Mouse (Mus musculus) limb, embryonic 10.5 days (tissue): ENCODE data around the gene Map3k14. TPM values are rescaled to one million over a fixed set of nuclear protein-coding genes. Genes with fewer than 3 reads are reported as not detected.
"Not testable (repeated sequence)": the region's sequence is repeated elsewhere in the genome, so short reads cannot be mapped to it uniquely, and the experiment has no call there.

Experiments used
- DNase-seq: peaks from one replicate; pipeline ENCODE4 v3.0.0-alpha.2; 2017; ENCODE audit warnings: low spot score
- H3K27ac ChIP-seq: fragments of 300-500 bp; sonication (generic); 2 replicates; pipeline ENCODE4 v1.5.1; 2016; ENCODE audit warnings: mild to moderate bottlenecking
- H3K27me3 ChIP-seq: fragments of 300-500 bp; sonication (generic); 2 replicates; pipeline ENCODE4 v1.6.1; 2016; ENCODE audit warnings: low read depth, mild to moderate bottlenecking; ENCODE audit not compliant: poor library complexity, severe bottlenecking
- H3K36me3 ChIP-seq: fragments of 300-500 bp; sonication (generic); 2 replicates; pipeline ENCODE4 v1.6.1; 2016; ENCODE audit warnings: mild to moderate bottlenecking, moderate library complexity
- H3K4me1 ChIP-seq: fragments of 300-500 bp; sonication (generic); 2 replicates; pipeline ENCODE4 v1.6.1; 2016
- H3K4me3 ChIP-seq: fragments of 300-500 bp; sonication (generic); 2 replicates; pipeline ENCODE4 v1.5.1; 2016; ENCODE audit warnings: mild to moderate bottlenecking, moderate library complexity
- H3K9me3 ChIP-seq: fragments of 300-500 bp; sonication (generic); replicated peaks from 2 replicates; pipeline ENCODE4 v1.6.1; 2016; ENCODE audit warnings: mild to moderate bottlenecking
- WGBS: fragments of 180-500 bp; shearing (Covaris S2); methylation state at CpG from one replicate; pipeline ENCODE4 v1.1.7; 2016; 5-methylcytosine and 5-hydroxymethylcytosine counted together
- polyA plus RNA-seq: library from polyadenylated mRNA; unstranded; fragments of >200 nt; fragmentation: Nextera tagmentation; extraction: Ambion mirVana; gene quantifications from 2 replicates; pipeline ENCODE4 v1.2.1, GENCODE M21; 2016

The Map3k14 gene
- polyA plus RNA-seq, 1 experiment from 2014 or later: 2.8 TPM

GRCm38 (mm10) chr11:103292152-103292889, 25.0 kb upstream of the Map3k14 start:
- H3K27me3 ChIP-seq: 0 out of 2 replicates have a peak, but pooled peaks cover 4% of the 10 kb centered on the region
- DNase-seq: peak; percentile 55
- no peaks in the 10 kb centered on the region for H3K36me3 ChIP-seq
- no peak overlapping the region for H3K4me3 ChIP-seq
- WGBS: 17% methylated on average over 14 of the region's 14 CpGs
- H3K27ac ChIP-seq: peak overlapping the region; percentile 51; the same call in 1 of the 2 replicates
- H3K9me3 ChIP-seq: no peaks in the 10 kb centered on the region
- peaks cover 37% of the 10 kb centered on the region for H3K4me1 ChIP-seq

- H3K9me3 ChIP-seq, H3K27ac ChIP-seq, H3K27me3 ChIP-seq, H3K4me3 ChIP-seq, H3K36me3 ChIP-seq, DNase-seq: not testable (repeated sequence)
- 92% methylated on average over 7 of the region's 7 CpGs for WGBS
- peaks cover 44% of the 10 kb centered on the region for H3K4me1 ChIP-seq
These were observed 23.6 kb upstream of the Map3k14 start for GRCm38 (mm10) chr11:103290841-103291240.

GRCm38 (mm10) chr11:103288291-103288963, 21.2 kb upstream of the Map3k14 start:
- H3K27me3 ChIP-seq: 0 out of 2 replicates have a peak, but pooled peaks cover 4% of the 10 kb centered on the region
- no peak for DNase-seq
- 65% methylated on average over 16 of the region's 16 CpGs for whole genome bisulfite sequencing
- H3K4me3 ChIP-seq: no peak overlapping the region
- no peaks in the 10 kb centered on the region for H3K36me3 ChIP-seq
- H3K9me3 ChIP-seq: no peaks in the 10 kb centered on the region
- H3K4me1 ChIP-seq: peaks cover 46% of the 10 kb centered on the region
- H3K27ac ChIP-seq: peak overlapping the region; percentile 46

- Histone ChIP-seq H3K4me1 (peaks cover 35% of the 10 kb centered on the region), H3K4me3 (no peak overlapping the region), H3K27ac (no peak overlapping the region), H3K36me3 (no peaks in the 10 kb centered on the region), H3K9me3 (no peaks in the 10 kb centered on the region), H3K27me3 (0 out of 2 replicates have a peak, but pooled peaks cover 4% of the 10 kb centered on the region)
- 89% methylated on average over 5 of the region's 5 CpGs for WGBS
- DNase-seq: no peak
These were observed 19.6 kb upstream of the Map3k14 start for GRCm38 (mm10) chr11:103286910-103287309.

GRCm38 (mm10) chr11:103285951-103286350, 18.7 kb upstream of the Map3k14 start:
- Histone ChIP-seq H3K9me3 (no peaks in the 10 kb centered on the region), H3K4me3 (no peak overlapping the region), H3K27ac (peak overlapping the region; percentile 78), H3K36me3 (no peaks in the 10 kb centered on the region), H3K27me3 (no peaks in the 10 kb centered on the region), H3K4me1 (peaks cover 27% of the 10 kb centered on the region)
- DNase-seq: no peak
- WGBS: 39% methylated on average over 6 of the region's 6 CpGs

- Histone ChIP-seq H3K27me3 (no peaks in the 10 kb centered on the region), H3K36me3 (no peaks in the 10 kb centered on the region), H3K4me1 (peaks cover 27% of the 10 kb centered on the region), H3K4me3 (no peak overlapping the region), H3K27ac (peak overlapping the region; percentile 78), H3K9me3 (no peaks in the 10 kb centered on the region)
- DNase-seq: no peak
- WGBS: 82% methylated on average over 10 of the region's 10 CpGs
These were observed 18.0 kb upstream of the Map3k14 start for GRCm38 (mm10) chr11:103285276-103285675.

GRCm38 (mm10) chr11:103281784-103282183, 14.5 kb upstream of the Map3k14 start:
- no peak overlapping the region for H3K27ac ChIP-seq
- WGBS: 80% methylated on average over 7 of the region's 7 CpGs
- peaks cover 12% of the 10 kb centered on the region for H3K4me1 ChIP-seq
- no peak for DNase-seq
- no peaks in the 10 kb centered on the region for H3K36me3 ChIP-seq
- H3K27me3 ChIP-seq: no peaks in the 10 kb centered on the region
- H3K9me3 ChIP-seq: no peaks in the 10 kb centered on the region
- no peak overlapping the region for H3K4me3 ChIP-seq

- peaks cover 7% of the 10 kb centered on the region for H3K4me1 ChIP-seq
- no peak for DNase-seq
- H3K36me3 ChIP-seq: no peaks in the 10 kb centered on the region
- H3K27me3 ChIP-seq: no peaks in the 10 kb centered on the region
- 94% methylated on average over 8 of the region's 8 CpGs for WGBS
- no peak overlapping the region for H3K27ac ChIP-seq
- no peaks in the 10 kb centered on the region for H3K9me3 ChIP-seq
- no peak overlapping the region for H3K4me3 ChIP-seq
These were observed 9.2 kb upstream of the Map3k14 start for GRCm38 (mm10) chr11:103276450-103276849.

GRCm38 (mm10) chr11:103272888-103273287, 5.6 kb upstream of the Map3k14 start:
- Histone ChIP-seq H3K4me1 (peaks cover 18% of the 10 kb centered on the region), H3K9me3 (no peaks in the 10 kb centered on the region), H3K4me3 (no peak overlapping the region), H3K27ac (no peak overlapping the region), H3K27me3 (no peaks in the 10 kb centered on the region), H3K36me3 (no peaks in the 10 kb centered on the region)
- WGBS: 85% methylated on average over 3 of the region's 3 CpGs
- DNase-seq: no peak

- DNase-seq: no peak
- peaks cover 25% of the 10 kb centered on the region for H3K4me1 ChIP-seq
- H3K36me3 ChIP-seq: no peaks in the 10 kb centered on the region
- no peaks in the 10 kb centered on the region for H3K27me3 ChIP-seq
- H3K9me3 ChIP-seq: no peaks in the 10 kb centered on the region
- 86% methylated on average over 6 of the region's 6 CpGs for WGBS
- H3K27ac ChIP-seq: no peak overlapping the region
- H3K4me3 ChIP-seq: no peak overlapping the region
These were observed 4.7 kb upstream of the Map3k14 start for GRCm38 (mm10) chr11:103271979-103272378.

GRCm38 (mm10) chr11:103269426-103269825, 2.2 kb upstream of the Map3k14 start:
- H3K27me3 ChIP-seq: no peaks in the 10 kb centered on the region
- H3K9me3 ChIP-seq: no peaks in the 10 kb centered on the region
- no peaks in the 10 kb centered on the region for H3K36me3 ChIP-seq
- peaks cover 41% of the 10 kb centered on the region for H3K4me1 ChIP-seq
- no peak overlapping the region for H3K27ac ChIP-seq
- DNase-seq: no peak
- H3K4me3 ChIP-seq: no peak overlapping the region
- 79% methylated on average over 5 of the region's 5 CpGs for WGBS

GRCm38 (mm10) chr11:103268905-103269304, 1.6 kb upstream of the Map3k14 start:
- Histone ChIP-seq H3K4me3 (no peak overlapping the region), H3K4me1 (peaks cover 41% of the 10 kb centered on the region), H3K27ac (no peak overlapping the region), H3K9me3 (no peaks in the 10 kb centered on the region), H3K27me3 (no peaks in the 10 kb centered on the region), H3K36me3 (no peaks in the 10 kb centered on the region)
- WGBS: 90% methylated on average over 3 of the region's 3 CpGs
- DNase-seq: no peak

GRCm38 (mm10) chr11:103268350-103268749, 1.1 kb upstream of the Map3k14 start:
- Histone ChIP-seq H3K27me3 (no peaks in the 10 kb centered on the region), H3K9me3 (no peaks in the 10 kb centered on the region), H3K4me1 (peaks cover 45% of the 10 kb centered on the region), H3K27ac (peak overlapping the region; percentile 90; the same call in 1 of the 2 replicates), H3K4me3 (peak overlapping the region; percentile 82), H3K36me3 (no peaks in the 10 kb centered on the region)
- WGBS: 84% methylated on average over 4 of the region's 4 CpGs
- no peak for DNase-seq
